Mouse (Mus musculus) adrenal gland, adult 8-10 months (tissue): ENCODE measurements around the gene Slc16a2. TPM values are rescaled to one million over a fixed set of nuclear protein-coding genes. Genes with fewer than 3 reads are reported as not detected.
A peak's percentile ranks its signal among the peaks of the same experiment; 100 is the strongest.
"Not testable (repeated sequence)": the region's sequence is repeated elsewhere in the genome, so short reads cannot be mapped to it uniquely, and the experiment has no call there.

Experiments
- DNase-seq: peaks from one replicate; pipeline ENCODE4 v3.0.0; 2022
- total RNA-seq, 4 experiments: library from RNA; stranded (reverse); gene quantifications; 2 replicates each; pipeline ENCODE4 v1.2.4; 2022

The Slc16a2 gene
- total RNA-seq, 4 experiments from 2014 or later = 15.5 to 67.8 (median 38.5) TPM

DNA sequence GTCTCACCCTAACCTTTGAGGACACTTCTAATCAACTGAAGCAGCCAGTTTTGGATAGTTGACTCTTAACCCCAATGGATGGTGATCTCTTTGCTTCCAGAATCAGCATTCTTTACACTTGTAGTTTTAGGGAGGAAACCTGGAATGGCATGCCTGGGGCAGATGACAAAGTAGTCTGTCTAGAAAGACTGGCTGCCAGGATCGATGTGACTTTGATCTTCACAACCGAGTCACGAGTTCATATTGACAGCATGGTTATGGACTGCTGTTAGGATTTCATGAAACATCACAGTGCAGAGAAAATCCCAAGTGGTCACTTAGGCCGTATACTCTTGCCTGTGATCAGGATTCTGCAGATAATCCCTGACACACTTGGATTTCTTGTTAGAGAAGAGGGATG lies 88.7 kb downstream of the Slc16a2 start:
- DNase-seq = no peak

DNA sequence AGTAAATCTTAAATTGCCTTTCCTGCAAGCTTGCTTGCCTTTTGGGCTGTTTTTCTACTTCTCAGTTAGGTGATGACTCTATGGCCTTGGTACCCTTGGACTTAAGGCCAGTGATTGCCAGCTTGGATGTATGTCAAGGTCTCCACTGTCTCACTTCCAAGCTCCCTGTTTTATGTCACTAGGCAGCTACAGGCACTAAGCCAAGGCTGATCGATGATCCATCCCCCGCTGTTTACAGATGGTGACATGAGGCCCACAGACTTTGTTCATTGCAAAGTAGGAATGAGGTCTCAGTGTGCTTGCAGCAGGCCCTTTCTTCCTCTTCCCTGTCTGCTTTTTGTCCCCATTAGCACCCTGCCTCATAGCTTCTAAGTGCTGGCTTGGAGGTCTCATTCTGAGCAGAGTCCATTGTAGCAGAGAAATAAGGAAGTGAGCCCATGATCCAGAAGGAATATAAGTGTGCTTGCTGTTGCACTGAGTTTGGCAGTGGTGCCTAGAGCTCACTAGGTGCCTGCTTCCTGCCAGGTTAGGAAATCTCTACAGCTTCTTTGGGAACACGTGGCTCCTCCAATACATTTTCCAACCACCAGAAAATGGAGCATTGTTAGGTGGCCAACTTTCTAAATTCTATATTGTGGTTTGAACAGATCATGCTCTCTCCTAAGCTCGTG lies 89.6 kb downstream of the Slc16a2 start:
- peak; percentile 69 for DNase-seq

GRCm38 (mm10) chrX:103722437-103722836 lies 99.3 kb downstream of the Slc16a2 start:
- DNase-seq = no peak

DNA sequence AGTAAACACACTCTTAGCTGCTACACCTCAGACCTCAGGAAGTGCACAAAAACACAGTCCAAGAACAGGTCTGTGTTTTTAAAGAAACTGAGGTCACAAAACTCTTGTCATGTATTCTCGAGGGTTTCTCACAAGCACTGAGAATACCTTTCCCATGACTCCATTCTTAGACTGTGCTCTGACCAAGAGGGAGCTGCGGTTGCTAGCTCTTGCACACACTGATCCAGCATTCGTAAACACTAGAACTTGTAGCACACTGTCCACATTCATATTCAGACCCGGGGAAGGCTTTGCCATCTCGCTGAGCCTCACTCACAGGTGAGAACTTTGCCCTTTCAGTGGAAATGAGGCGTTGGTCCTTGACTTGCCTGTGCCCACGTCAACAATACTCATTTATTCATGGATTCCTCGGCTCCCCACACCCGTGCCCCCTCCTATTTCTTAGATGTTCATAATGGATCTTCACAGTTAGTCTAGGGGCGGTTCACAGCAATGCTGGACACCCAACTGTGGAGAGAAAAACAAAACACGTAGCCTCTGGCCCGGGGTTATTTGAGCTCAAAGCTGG lies 102.1 kb downstream of the Slc16a2 start:
- no peak for DNase-seq

DNA sequence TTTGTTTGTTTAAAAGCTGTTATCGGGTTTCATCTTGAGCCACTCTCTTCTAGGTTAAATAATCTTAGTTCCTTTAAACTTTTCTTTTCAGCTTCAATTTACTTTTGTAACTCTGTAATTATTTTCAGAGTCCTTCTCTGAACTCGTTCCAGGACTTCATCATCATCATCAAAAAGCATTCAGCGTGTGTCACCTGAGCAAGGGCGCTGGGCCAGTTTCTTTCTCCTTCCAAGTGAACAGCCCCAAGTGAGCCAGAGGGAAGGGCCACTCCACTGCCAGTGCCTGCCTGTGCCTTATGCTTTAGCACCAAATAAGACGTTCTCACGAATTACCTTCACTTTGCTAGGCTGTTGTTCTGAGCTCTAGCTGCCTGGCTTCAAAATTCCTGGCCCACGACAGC lies 108.9 kb downstream of the Slc16a2 start:
- DNase-seq = no peak

- DNase-seq = peak; percentile 6
Observed at GRCm38 (mm10) chrX:103709671-103710070, 112.1 kb downstream of the Slc16a2 start.

DNA sequence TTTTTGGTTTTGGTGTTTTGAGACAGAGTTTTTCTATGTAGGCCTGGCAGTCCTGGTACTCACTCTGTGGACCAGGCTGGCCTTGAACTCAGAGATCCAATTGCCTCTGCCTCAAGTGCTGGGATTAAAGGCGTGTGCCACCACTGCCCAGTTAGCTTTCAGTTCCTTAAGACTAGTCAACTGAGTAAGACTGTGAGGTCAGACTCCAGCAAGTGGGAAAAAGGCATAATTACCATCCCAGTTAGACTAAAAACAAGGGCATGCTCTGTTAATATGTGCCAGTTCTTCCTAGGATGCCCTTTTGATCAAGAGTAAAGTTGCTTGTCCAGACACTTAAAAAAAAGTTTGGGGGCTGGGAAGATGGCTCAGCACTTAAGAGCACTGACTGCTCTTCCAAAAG lies 113.2 kb downstream of the Slc16a2 start:
- DNase-seq = no peak

- no peak for DNase-seq
Observed at GRCm38 (mm10) chrX:103704611-103705010, 117.2 kb downstream of the Slc16a2 start.

GRCm38 (mm10) chrX:103704024-103704423 lies 117.8 kb downstream of the Slc16a2 start:
- DNase-seq = peak; percentile 11

- no peak for DNase-seq
Observed at GRCm38 (mm10) chrX:103697796-103698195, 124.0 kb downstream of the Slc16a2 start.

DNA sequence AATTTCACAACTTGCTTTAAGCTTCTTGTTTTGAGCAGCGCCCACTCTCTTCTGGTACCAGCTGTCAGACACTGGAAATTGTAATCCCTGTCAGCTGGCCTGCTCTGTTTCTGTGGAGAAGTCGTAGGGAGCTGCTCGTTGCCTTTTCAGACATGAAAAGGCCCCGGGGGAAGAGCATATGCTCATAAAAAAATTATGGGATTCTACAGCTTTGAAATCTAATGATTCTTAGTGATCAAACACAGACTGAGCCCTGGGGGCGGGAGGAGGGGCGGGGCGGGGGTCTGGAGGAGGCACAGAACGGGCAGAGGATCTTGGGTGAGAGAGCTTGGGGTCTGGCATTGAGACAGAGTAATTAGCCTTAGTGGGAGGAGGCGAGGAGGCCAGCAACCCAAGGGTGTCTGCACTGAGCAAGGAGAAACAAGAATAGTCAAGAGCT lies 125.7 kb downstream of the Slc16a2 start:
- no peak for DNase-seq

DNA sequence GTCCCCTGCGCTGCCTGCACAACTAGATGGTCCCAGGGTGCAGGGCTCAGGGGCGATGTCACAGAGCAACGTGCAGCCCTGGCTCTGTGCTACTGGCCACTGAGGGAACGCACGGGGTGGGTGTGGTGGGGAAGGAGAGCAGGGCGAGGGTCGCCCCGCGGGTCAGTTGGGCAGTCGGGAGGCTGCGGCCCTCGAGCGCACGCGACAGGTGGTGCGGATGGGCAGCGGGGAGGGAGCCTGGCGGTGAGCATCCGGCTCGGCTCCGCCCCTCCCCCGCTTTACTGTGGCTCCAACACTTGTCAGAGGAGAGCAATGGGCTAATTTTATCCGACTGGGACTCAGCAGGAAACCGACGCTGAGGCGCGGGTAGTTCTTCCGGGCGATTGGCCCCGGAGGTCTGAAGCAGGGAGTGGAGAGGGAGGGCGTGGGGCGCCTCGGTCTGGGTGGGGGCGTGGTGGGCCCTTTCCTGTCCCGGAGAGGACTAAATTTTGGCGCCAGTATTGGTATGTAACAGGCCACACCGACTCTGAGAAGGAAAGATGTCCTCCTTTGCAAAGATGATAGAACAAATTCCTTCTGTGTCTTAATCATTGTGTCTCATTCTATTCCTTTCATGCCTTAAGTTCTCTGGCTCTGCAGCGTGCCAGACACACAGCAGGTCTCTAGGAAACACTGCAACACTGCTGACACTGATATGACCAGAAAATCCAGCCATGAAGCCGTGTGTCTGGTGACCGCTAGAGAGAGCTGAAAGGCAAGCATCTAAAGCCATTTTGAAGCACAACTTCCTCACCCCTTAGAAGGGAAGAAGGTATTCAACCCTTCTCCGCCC lies 126.4 kb downstream of the Slc16a2 start:
- DNase-seq = peak; percentile 33

DNA sequence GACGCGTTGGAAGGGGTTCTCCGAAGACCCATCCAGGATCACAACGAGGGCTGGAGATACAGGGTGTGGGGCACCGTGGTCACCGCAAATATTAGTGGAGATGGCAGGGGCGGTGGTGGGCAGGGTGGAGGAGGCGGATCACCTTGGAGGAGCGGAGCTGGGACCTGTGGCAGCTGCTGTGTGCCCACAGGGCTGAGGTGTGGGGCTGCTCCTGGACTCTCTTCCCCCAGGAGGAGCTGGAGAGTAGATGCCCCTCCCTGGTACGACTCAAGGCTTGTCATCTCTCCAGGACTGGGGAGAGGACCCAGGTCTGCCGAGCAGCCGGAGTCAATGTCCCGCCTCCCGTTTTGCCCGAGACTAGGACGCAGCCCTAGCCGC lies 127.0 kb downstream of the Slc16a2 start:
- no peak for DNase-seq

GRCm38 (mm10) chrX:103694381-103694780 lies 127.4 kb downstream of the Slc16a2 start:
- DNase-seq = no peak

DNA sequence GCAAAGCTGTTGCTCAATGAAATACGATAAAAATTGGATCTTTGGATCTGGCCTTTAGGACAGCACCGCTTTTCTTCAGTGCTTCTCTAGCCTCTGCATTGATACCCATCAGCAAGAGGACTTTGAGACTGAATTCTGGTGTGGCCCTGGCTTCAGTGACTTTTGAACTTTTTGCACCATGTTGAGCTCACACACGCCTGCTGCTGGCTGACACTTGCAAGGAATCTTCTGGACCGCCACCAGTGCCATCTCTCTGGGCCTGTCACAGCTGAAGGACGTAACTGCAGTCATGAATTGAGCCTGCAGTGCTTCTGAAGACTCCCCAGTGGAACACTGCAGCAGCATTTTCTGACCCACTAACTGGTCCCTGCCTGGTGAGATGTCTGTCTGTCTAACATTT lies 128.9 kb downstream of the Slc16a2 start:
- DNase-seq = no peak

GRCm38 (mm10) chrX:103688551-103688950 lies 133.2 kb downstream of the Slc16a2 start:
- no peak for DNase-seq

- DNase-seq = no peak
Observed at GRCm38 (mm10) chrX:103674674-103675073, 147.1 kb downstream of the Slc16a2 start.

- no peak for DNase-seq
Observed at GRCm38 (mm10) chrX:103673761-103674160, 148.0 kb downstream of the Slc16a2 start.

DNA sequence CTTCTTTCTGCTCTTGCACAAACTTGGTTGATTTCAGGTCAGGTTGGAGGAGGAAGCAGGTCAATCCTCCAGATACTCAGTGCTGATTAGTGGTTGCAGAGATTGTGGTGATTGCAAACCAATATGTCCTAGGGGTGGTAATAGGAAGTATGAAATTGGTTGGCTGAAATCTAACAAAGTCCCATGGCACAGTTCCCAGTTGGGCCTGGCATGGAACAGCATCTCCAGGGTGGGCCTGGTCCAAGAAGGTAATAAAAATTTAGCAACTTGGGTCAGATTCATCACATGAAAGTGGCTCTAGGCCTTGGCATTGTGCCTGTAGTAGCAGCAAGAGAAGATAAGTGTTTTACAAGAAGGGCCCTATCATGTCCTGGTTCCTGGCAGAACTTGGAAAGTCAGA lies 151.5 kb downstream of the Slc16a2 start:
- DNase-seq = no peak

DNA sequence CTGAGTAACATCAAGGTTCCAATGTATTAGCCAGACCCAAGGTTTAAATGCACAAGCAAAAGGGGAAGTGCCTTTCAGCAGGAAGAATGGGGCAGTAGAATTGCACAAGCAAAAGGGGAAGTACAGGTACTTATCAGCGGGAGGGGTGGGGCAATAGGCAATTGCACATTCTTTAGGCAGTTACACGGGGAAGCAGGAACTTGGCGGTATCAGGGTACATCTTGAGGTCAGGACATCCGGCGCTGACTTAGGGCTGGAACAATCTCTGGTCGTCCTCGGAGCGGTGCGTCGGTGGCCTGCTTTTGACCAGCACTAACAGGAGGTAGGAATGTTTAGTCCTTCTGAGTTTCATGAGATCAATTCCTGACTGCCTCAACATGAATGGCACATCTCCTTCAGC lies 157.3 kb downstream of the Slc16a2 start:
- DNase-seq = not testable (repeated sequence)

DNA sequence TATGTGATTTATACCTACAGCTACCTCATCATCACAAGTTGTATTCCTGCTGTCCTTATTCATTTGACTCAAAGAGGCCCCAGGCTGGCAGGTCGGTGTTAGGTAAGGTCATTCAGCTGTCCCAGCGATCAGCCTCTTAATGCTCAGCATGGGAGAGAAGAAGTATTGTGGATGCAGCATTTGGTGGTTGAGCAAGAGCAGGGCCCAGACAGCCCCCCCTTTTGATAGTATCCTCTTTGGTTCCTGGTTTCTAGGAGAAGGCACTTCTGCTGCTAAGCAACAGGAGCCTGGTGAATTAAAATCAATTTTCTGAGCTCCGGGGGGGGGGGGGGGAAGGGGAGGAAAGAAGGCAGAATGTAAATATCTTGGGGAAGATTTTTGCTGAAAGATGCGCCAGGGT lies 162.8 kb downstream of the Slc16a2 start:
- no peak for DNase-seq

DNA sequence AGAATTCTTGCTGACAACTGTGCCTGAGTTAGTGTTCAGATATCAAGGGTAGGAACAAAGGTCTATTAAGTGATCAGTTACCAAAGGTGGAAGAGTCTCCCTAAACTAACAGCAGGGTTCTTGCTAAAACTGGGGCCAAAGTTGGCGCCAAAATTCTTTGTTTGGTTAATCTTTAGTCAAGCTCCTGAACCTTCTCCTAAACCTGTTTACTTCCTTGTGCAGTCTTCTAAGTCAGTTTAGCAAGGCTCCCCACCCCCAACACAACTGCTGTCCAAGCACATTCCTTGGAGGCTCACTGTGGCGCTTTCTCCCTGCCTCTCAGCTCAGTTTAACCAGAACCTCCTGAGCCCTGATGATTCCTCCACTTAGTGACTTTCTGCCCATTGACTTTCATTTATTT lies 168.8 kb downstream of the Slc16a2 start:
- no peak for DNase-seq

GRCm38 (mm10) chrX:103652048-103652447 lies 169.7 kb downstream of the Slc16a2 start:
- DNase-seq = no peak
